Mouse (Mus musculus) E14TG2a.4 (cell line): Measurements from ENCODE around the gene Pold1.

Experiments used
- H3K27me3 ChIP-seq: 2 replicates; pipeline ENCODE4 v1.6.1; 2014; ENCODE audit warnings: low read length, control low read depth; ENCODE audit not compliant: insufficient read depth
- H3K36me3 ChIP-seq: 2 replicates; pipeline ENCODE4 v1.6.1; 2014; ENCODE audit warnings: low read length, control low read depth; ENCODE audit not compliant: insufficient read depth
- H3K4me1 ChIP-seq: replicated peaks from 2 replicates; pipeline ENCODE4 v1.6.1; 2014; ENCODE audit warnings: low read depth, low read length, control low read depth
- H3K4me3 ChIP-seq: replicated peaks from 2 replicates; pipeline ENCODE4 v1.5.1; 2014; ENCODE audit warnings: mild to moderate bottlenecking, low read length
- H3K9me3 ChIP-seq: 2 replicates; pipeline ENCODE4 v1.6.1; 2014; ENCODE audit warnings: low read length, control low read depth
- POU5F1 ChIP-seq: IDR thresholded peaks from 2 replicates; pipeline ENCODE4 v1.6.1; 2014; ENCODE audit warnings: low read length, borderline replicate concordance

The Pold1 gene

GRCm38 (mm10) chr7:44482836-44483435 lies 65.7 kb downstream of the Pold1 start:
- H3K27me3 ChIP-seq: peaks cover 49% of the 10 kb centered on the region
- no peaks in the 10 kb centered on the region for H3K9me3 ChIP-seq
- peaks cover 12% of the 10 kb centered on the region; the same call in 1 of the 2 replicates for H3K36me3 ChIP-seq
- peaks cover 35% of the 10 kb centered on the region for H3K4me1 ChIP-seq
- TF ChIP-seq POU5F1: no peak
- H3K4me3 ChIP-seq: no peak overlapping the region
